Comparison of ENCODE assay signal across 23 mouse cellular contexts in genomic region chr9:14143988-14144387, GRCm38 (mm10).
"Had no signal": no experiment of that assay in that cellular context is flagged by ENCODE, and none has a peak within 500 bp of the region (broad histone marks: within the 10 kb centered on the region; RNA-seq: fewer than 3 reads in every experiment).

No protein-coding gene starts in this region.

- DNase-seq: lung, adult 18-20 months; lung, postnatal 14 days; lung, postnatal 36 days; retina, postnatal 1 day; right cerebral cortex, adult 18-20 months; right cerebral cortex, postnatal 25 days; right cerebral cortex, postnatal 4 days; spleen, adult 18-20 months; thymus, adult 2 months; thymus, postnatal 25 days; thymus, postnatal 4 days had no signal

- H3K27ac ChIP-seq: liver, embryonic 14.5 days; lung, embryonic 15.5 days; macrophage; midbrain, embryonic 13.5 days; midbrain, embryonic 15.5 days; neural tube, embryonic 13.5 days; neural tube, embryonic 15.5 days; stomach, embryonic 15.5 days; stomach, postnatal 0 days had no signal

- H3K27me3 ChIP-seq: lung, embryonic 15.5 days; midbrain, embryonic 13.5 days; midbrain, embryonic 15.5 days; neural tube, embryonic 13.5 days; neural tube, embryonic 15.5 days; stomach, embryonic 15.5 days had no signal

- H3K9ac ChIP-seq: liver, embryonic 14.5 days; lung, embryonic 15.5 days; midbrain, embryonic 13.5 days; midbrain, embryonic 15.5 days; neural tube, embryonic 13.5 days; neural tube, embryonic 15.5 days; stomach, embryonic 15.5 days had no signal

- H3K4me1 ChIP-seq: lung, embryonic 15.5 days; midbrain, embryonic 13.5 days; midbrain, embryonic 15.5 days; neural tube, embryonic 13.5 days; neural tube, embryonic 15.5 days; stomach, embryonic 15.5 days had no signal

- H3K4me2 ChIP-seq: lung, embryonic 15.5 days; midbrain, embryonic 11.5 days; midbrain, embryonic 13.5 days; midbrain, embryonic 15.5 days; neural tube, embryonic 13.5 days; neural tube, embryonic 15.5 days; stomach, embryonic 15.5 days had no signal

- H3K9me3 ChIP-seq: lung, embryonic 15.5 days; midbrain, embryonic 13.5 days; midbrain, embryonic 15.5 days; neural tube, embryonic 13.5 days; neural tube, embryonic 15.5 days; stomach, embryonic 15.5 days had no signal

- ATAC-seq: lung, postnatal 0 days; midbrain, embryonic 13.5 days; midbrain, embryonic 15.5 days had no signal

- H3K36me3 ChIP-seq: lung, embryonic 15.5 days; midbrain, embryonic 13.5 days; midbrain, embryonic 15.5 days; neural tube, embryonic 13.5 days; neural tube, embryonic 15.5 days; stomach, embryonic 15.5 days had no signal

- H3K4me3 ChIP-seq: lung, embryonic 15.5 days; megakaryocyte, embryonic 14.5 days; midbrain, embryonic 13.5 days; midbrain, embryonic 15.5 days; neural tube, embryonic 13.5 days; neural tube, embryonic 15.5 days; stomach, embryonic 15.5 days had no signal
